Mouse (Mus musculus) G1E (cell line): Measurements from ENCODE around the gene Cask.

Source experiments
- CTCF ChIP-seq: IDR thresholded peaks from 2 replicates; pipeline ENCODE4 v1.5.1; 2012; ENCODE audit warnings: low read depth, low read length, inconsistent platforms, mixed read lengths
- GATA1 ChIP-seq: IDR thresholded peaks from 2 replicates; pipeline ENCODE4 v1.6.1; 2012; ENCODE audit warnings: borderline replicate concordance, low read length, inconsistent platforms, mixed read lengths
- GATA2 ChIP-seq: IDR thresholded peaks from 2 replicates; pipeline ENCODE4 v1.6.1; 2012; ENCODE audit warnings: low read depth, low read length, inconsistent platforms, borderline replicate concordance
- TAL1 ChIP-seq: conservative IDR thresholded peaks from 2 replicates; pipeline ENCODE4 v1.6.1; 2012; ENCODE audit warnings: low read depth, low read length, inconsistent platforms, mixed read lengths

DNA sequence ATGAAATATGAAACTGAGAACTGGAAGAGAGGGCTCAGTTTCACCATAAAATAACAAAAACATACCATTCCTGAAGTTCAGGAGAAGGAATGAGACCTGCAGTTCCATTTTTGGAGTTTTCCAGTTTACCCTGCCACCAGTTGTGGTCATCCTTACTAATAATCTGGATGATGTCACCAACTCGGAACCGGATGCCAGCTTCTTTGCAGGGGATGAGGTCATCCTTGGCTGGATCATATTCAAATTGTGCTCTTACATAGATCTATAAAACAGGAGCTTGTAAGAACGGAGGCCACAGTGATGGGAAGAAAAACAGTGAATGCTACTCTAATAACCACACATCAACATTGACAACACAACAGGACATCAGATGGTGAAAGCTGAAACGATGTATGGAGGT lies 302.1 kb downstream of the Cask start:
- TF ChIP-seq CTCF (no peak), GATA2 (no peak), TAL1 (no peak), GATA1 (no peak)
